In the genomic region with DNA sequence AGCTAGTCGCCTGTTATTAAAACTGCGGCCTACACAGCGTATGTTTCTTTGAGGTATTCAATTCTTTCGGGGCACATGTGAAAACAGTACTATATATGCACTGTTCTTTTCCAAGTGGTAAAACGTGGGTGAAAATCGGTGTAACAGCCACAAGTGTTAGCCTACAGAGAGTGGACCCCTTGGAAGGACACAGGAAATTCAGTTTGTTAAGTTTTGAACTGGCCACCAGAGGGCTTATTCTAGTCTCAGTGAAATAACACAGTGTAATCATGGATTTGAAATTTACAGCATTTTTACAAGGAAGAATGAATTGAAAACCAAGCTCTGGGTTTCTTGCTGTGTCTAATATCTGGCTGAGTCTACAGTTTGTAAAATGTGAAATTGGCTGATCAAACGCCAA, we compare ENCODE assay signal across 9 mouse cellular contexts.
DNase-seq lines count a peak whose midpoint lies in the region; ATAC-seq and TF ChIP-seq lines count a peak whose summit lies in the region.
"Had no signal": no experiment of that assay in that cellular context is flagged by ENCODE, and none has a peak within 500 bp of the region (broad histone marks: within the 10 kb centered on the region; RNA-seq: fewer than 3 reads in every experiment).

No protein-coding gene starts in this region.

- DNase-seq in heart, postnatal 0 days (ENCODE audit: low spot score), result no peak
- no peak for DNase-seq in heart, adult 8-10 months (ENCODE audit: low spot score)
- no peak for DNase-seq in lung, postnatal 4 days
- peak; percentile 35 for DNase-seq in retina, postnatal 1 day
- no peak for DNase-seq in spleen, adult 12 weeks (ENCODE audit: low spot score)
- DNase-seq in left cerebral cortex, adult 8-10 months (ENCODE audit: low spot score in 2 of 2), result no peak
- DNase-seq: cerebellum, postnatal 36 days had no signal

- 78% methylated on average over 7 of the region's 7 CpGs for WGBS in heart, postnatal 0 days
- 72% methylated on average over 7 of the region's 7 CpGs for WGBS in lung, embryonic 16.5 days
- WGBS in intestine, embryonic 16.5 days, result 79% methylated on average over 7 of the region's 7 CpGs

- H3K27me3 ChIP-seq in heart, postnatal 0 days (ENCODE audit: control insufficient read depth, insufficient read depth, low read length), result no peaks in the 10 kb centered on the region
- H3K27me3 ChIP-seq in lung, embryonic 16.5 days (ENCODE audit: control insufficient read depth, insufficient read depth, low read depth, low read length), result no peaks in the 10 kb centered on the region
- no peaks in the 10 kb centered on the region for H3K27me3 ChIP-seq in intestine, embryonic 16.5 days (replicated peaks; ENCODE audit: control insufficient read depth, insufficient read depth, low read length)

- H3K4me3 ChIP-seq in heart, postnatal 0 days (ENCODE audit: low read depth, low read length), result no peak overlapping the region
- no peak overlapping the region for H3K4me3 ChIP-seq in lung, embryonic 16.5 days (ENCODE audit: low read length)
- H3K4me3 ChIP-seq in intestine, embryonic 16.5 days (ENCODE audit: low read length), result no peak overlapping the region

- no peak for ATAC-seq in heart, postnatal 0 days (ENCODE audit: insufficient read depth, low read depth)
- peak; percentile 59 for ATAC-seq in lung, embryonic 16.5 days (ENCODE audit: low read depth)
- ATAC-seq in intestine, embryonic 16.5 days, result peak; percentile 55; the same call in 1 of the 2 replicates

- no peaks in the 10 kb centered on the region for H3K4me1 ChIP-seq in heart, postnatal 0 days (ENCODE audit: control insufficient read depth, insufficient read depth)
- peaks cover 2% of the 10 kb centered on the region; the same call in 1 of the 2 replicates for H3K4me1 ChIP-seq in lung, embryonic 16.5 days (replicated peaks; ENCODE audit: control insufficient read depth, insufficient read depth, low read length)
- 0 out of 2 replicates have a peak, but pooled peaks cover 3% of the 10 kb centered on the region for H3K4me1 ChIP-seq in intestine, embryonic 16.5 days (ENCODE audit: control insufficient read depth, insufficient read depth, low read length)

- no peak for TF ChIP-seq EP300 in heart, postnatal 0 days (IDR thresholded peaks at IDR 0.05; ENCODE audit: low read depth)

- peak; percentile 46 for TF ChIP-seq CTCF in heart, postnatal 0 days (IDR thresholded peaks at IDR 0.05; ENCODE audit: low read depth)

- no peak overlapping the region for H3K9ac ChIP-seq in heart, postnatal 0 days (replicated peaks; ENCODE audit: low read depth, low read length)
- no peak overlapping the region for H3K9ac ChIP-seq in lung, embryonic 16.5 days (ENCODE audit: low read length)
- H3K9ac ChIP-seq in intestine, embryonic 16.5 days (ENCODE audit: low read depth, low read length), result no peak overlapping the region

- H3K9me3 ChIP-seq in heart, postnatal 0 days (replicated peaks; ENCODE audit: control insufficient read depth, low read length), result no peaks in the 10 kb centered on the region
- no peaks in the 10 kb centered on the region for H3K9me3 ChIP-seq in lung, embryonic 16.5 days (ENCODE audit: control insufficient read depth, low read length)
- H3K9me3 ChIP-seq in intestine, embryonic 16.5 days (ENCODE audit: control insufficient read depth, low read length), result no peaks in the 10 kb centered on the region

- H3K36me3 ChIP-seq in heart, postnatal 0 days (replicated peaks; ENCODE audit: control insufficient read depth, insufficient read depth, low read length), result no peaks in the 10 kb centered on the region
- H3K36me3 ChIP-seq in lung, embryonic 16.5 days (ENCODE audit: control insufficient read depth, insufficient read depth, low read length), result no peaks in the 10 kb centered on the region
- H3K36me3 ChIP-seq in intestine, embryonic 16.5 days (ENCODE audit: control insufficient read depth, insufficient read depth, low read length), result no peaks in the 10 kb centered on the region

- no peak overlapping the region for H3K4me2 ChIP-seq in heart, postnatal 0 days (ENCODE audit: low read depth, low read length)
- H3K4me2 ChIP-seq in lung, embryonic 16.5 days (ENCODE audit: low read depth, low read length), result no peak overlapping the region
- no peak overlapping the region for H3K4me2 ChIP-seq in intestine, embryonic 16.5 days (ENCODE audit: low read depth, low read length)

- no peak overlapping the region for H3K27ac ChIP-seq in heart, postnatal 0 days (ENCODE audit: low read depth)
- H3K27ac ChIP-seq in lung, embryonic 16.5 days (ENCODE audit: low read length), result no peak overlapping the region
- H3K27ac ChIP-seq in intestine, embryonic 16.5 days (ENCODE audit: low read length), result no peak overlapping the region
